Comparison of ENCODE assay signal across 31 mouse cellular contexts in the genomic region with DNA sequence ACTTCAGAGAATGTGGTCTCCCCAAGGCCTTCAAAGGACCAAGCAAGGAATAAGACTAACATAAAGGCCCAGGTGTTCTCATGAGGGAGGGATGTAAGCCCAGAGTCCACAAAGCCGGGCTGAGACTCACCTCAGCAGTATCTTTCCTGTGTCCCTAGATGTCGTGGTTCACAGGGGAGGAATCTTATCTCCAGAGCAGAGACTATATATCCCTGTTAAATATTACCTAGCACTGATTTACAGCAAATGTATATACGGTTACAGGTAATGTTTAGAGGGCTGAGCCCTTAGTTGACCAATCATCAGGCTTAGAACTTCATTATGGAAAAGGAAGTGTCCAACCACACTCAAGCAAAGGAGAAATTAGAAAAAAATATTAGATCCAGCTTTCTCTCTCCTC. TPM values are rescaled to one million over a fixed set of nuclear protein-coding genes. Genes with fewer than 3 reads are reported as not detected.
"Had no signal": no experiment of that assay in that cellular context is flagged by ENCODE, and none has a peak within 500 bp of the region (broad histone marks: within the 10 kb centered on the region; RNA-seq: fewer than 3 reads in every experiment).

No protein-coding gene starts in this region.

- H3K36me3 ChIP-seq: forebrain, embryonic 15.5 days; heart, embryonic 10.5 days; heart, embryonic 12.5 days; hindbrain, embryonic 10.5 days; hindbrain, embryonic 12.5 days; limb, embryonic 13.5 days; limb, embryonic 15.5 days had no signal

- ATAC-seq: forebrain, embryonic 15.5 days; forebrain, postnatal 0 days; hindbrain, embryonic 16.5 days; inflammation-experienced regulatory T-cells, adult 6 months had no signal

- H3K4me1 ChIP-seq: forebrain, embryonic 15.5 days had no signal

- H3K9me3 ChIP-seq: forebrain, embryonic 15.5 days; heart, embryonic 10.5 days; heart, embryonic 12.5 days; hindbrain, embryonic 10.5 days; hindbrain, embryonic 12.5 days; limb, embryonic 13.5 days; limb, embryonic 15.5 days had no signal

- H3K27me3 ChIP-seq: forebrain, embryonic 15.5 days; heart, embryonic 12.5 days; limb, embryonic 15.5 days had no signal

- DNase-seq: forebrain, postnatal 0 days; gastrocnemius, postnatal 25 days; heart, adult 18-20 months; heart, postnatal 10 days; heart, postnatal 4 days; kidney, adult 18-20 months; kidney, adult 8-10 months; kidney, postnatal 10 days; kidney, postnatal 25 days; kidney, postnatal 4 days; left cerebral cortex, postnatal 4 days had no signal

- H3K27ac ChIP-seq: forebrain, embryonic 15.5 days; hindbrain, embryonic 10.5 days; hindbrain, embryonic 12.5 days; hindbrain, embryonic 14.5 days; layer of hippocampus, adult 2 months; limb, embryonic 13.5 days; limb, embryonic 15.5 days had no signal

- H3K4me3 ChIP-seq: forebrain, embryonic 15.5 days; heart, embryonic 10.5 days; heart, embryonic 12.5 days; hindbrain, embryonic 10.5 days; hindbrain, embryonic 12.5 days; layer of hippocampus, adult 2 months; limb, embryonic 13.5 days; limb, embryonic 15.5 days had no signal

- H3K4me2 ChIP-seq: forebrain, embryonic 15.5 days; heart, embryonic 12.5 days; hindbrain, embryonic 12.5 days; hindbrain, embryonic 14.5 days; limb, embryonic 13.5 days; limb, embryonic 15.5 days had no signal

- H3K9ac ChIP-seq: forebrain, embryonic 15.5 days; forebrain, postnatal 0 days; heart, embryonic 12.5 days; hindbrain, embryonic 12.5 days; hindbrain, embryonic 14.5 days; limb, embryonic 13.5 days; limb, embryonic 15.5 days had no signal

RNA-seq across cellular contexts. Expression of a gene that starts 11.3 kb away (rescaled TPM):
- total RNA-seq: forebrain, postnatal 0 days; gastrocnemius, adult 18-20 months; gastrocnemius, adult 8-10 months; gastrocnemius, postnatal 25 days; gastrocnemius, postnatal 4 days; heart, adult 18-20 months; heart, postnatal 10 days; heart, postnatal 25 days; layer of hippocampus, adult 2 months; left cerebral cortex, adult 18-20 months; left cerebral cortex, adult 8-10 months; left cerebral cortex, postnatal 25 days; liver, adult 2 months had no signal
- polyA plus RNA-seq: forebrain, embryonic 15.5 days; heart, embryonic 10.5 days; heart, embryonic 12.5 days; hindbrain, embryonic 14.5 days; limb, embryonic 11.5 days; limb, embryonic 13.5 days; liver, adult 2 months had no signal
